Mouse (Mus musculus) bone marrow, adult 2 months (tissue): Measurements from ENCODE around the gene Il34.

Source experiments
- CTCF ChIP-seq: fragments of 200-500 bp; IDR thresholded peaks from 2 replicates; pipeline ENCODE4 v1.5.1; 2011; ENCODE audit warnings: low read length, control low read depth; ENCODE audit not compliant: control insufficient read depth, insufficient read depth
- POLR2A ChIP-seq: fragments of 200-500 bp; IDR thresholded peaks from 2 replicates; pipeline ENCODE4 v1.6.1; 2011; ENCODE audit warnings: low read depth, mild to moderate bottlenecking, control low read depth, low read length, borderline replicate concordance; ENCODE audit not compliant: control insufficient read depth

DNA sequence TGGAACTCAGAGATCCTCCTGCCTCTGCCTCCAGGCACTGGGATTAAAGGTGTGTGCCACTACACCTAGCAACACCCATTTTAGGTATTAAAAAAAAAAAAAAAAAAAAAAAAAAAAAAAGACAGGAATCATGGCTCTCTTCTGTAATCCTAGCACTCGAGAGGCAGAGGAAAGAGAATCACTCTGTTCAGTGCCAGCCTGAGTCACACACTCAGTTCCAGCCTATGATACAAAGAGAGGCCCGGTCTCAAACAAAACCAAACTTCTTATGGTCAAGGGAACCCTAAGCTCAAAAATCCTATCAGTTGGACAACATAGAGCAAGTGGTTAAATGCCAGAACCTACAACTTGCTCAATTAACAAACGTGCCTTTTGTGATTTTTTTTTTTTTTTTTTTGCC is 39.2 kb upstream of the Il34 start:
- TF ChIP-seq POLR2A (no peak), CTCF (no peak)
